Mouse (Mus musculus) bone marrow, adult 2 months (tissue): ENCODE results near the gene Cpa4. TPM values are rescaled to one million over a fixed set of nuclear protein-coding genes. Genes with fewer than 3 reads are reported as not detected.

Experiments
- H3K27ac ChIP-seq: fragments of 200-500 bp; 2 replicates; pipeline ENCODE4 v1.5.1; 2012; ENCODE audit warnings: low read depth, mild to moderate bottlenecking, control low read depth, inconsistent platforms, low read length; ENCODE audit not compliant: control insufficient read depth, poor library complexity, insufficient read depth
- H3K4me1 ChIP-seq: fragments of 200-500 bp; 2 replicates; pipeline ENCODE4 v1.6.1; 2011; ENCODE audit warnings: low read length; ENCODE audit not compliant: control insufficient read depth, insufficient read depth
- H3K4me3 ChIP-seq: fragments of 200-500 bp; replicated peaks from 2 replicates; pipeline ENCODE3; 2011; ENCODE audit warnings: mild to moderate bottlenecking, low read depth, low read length, control low read depth; ENCODE audit not compliant: control insufficient read depth
- CTCF ChIP-seq: fragments of 200-500 bp; IDR thresholded peaks from 2 replicates; pipeline ENCODE4 v1.5.1; 2011; ENCODE audit warnings: low read length, control low read depth; ENCODE audit not compliant: control insufficient read depth, insufficient read depth
- POLR2A ChIP-seq: fragments of 200-500 bp; IDR thresholded peaks from 2 replicates; pipeline ENCODE4 v1.6.1; 2011; ENCODE audit warnings: low read depth, mild to moderate bottlenecking, control low read depth, low read length, borderline replicate concordance; ENCODE audit not compliant: control insufficient read depth
- WGBS: fragments of 180-500 bp; shearing (Covaris S2); methylation state at CpG from one replicate; pipeline ENCODE4 v1.1.7; 2018; 5-methylcytosine and 5-hydroxymethylcytosine counted together
- polyA plus RNA-seq: library from polyadenylated mRNA; stranded (reverse); fragments of >200 nt; gene quantifications from 2 replicates; pipeline ENCODE4 v1.2.4, GENCODE M21; 2011; ENCODE audit warnings: low replicate concordance; ENCODE audit not compliant: missing spikeins, insufficient read depth, insufficient read length

Cpa4 gene
- polyA plus RNA-seq, 1 experiment: not detected

- no peaks in the 10 kb centered on the region; the same call in 1 of the 2 replicates for H3K4me1 ChIP-seq
- no peak for TF ChIP-seq CTCF
- TF ChIP-seq POLR2A: no peak
- WGBS: 51% methylated on average over 10 of the region's 10 CpGs
- no peak overlapping the region for H3K4me3 ChIP-seq
- no peak overlapping the region for H3K27ac ChIP-seq
These were observed 24.3 kb downstream of the Cpa4 start for GRCm38 (mm10) chr6:30592417-30592974.

GRCm38 (mm10) chr6:30594364-30594763 is 26.2 kb downstream of the Cpa4 start:
- H3K4me1 ChIP-seq: no peaks in the 10 kb centered on the region
- TF ChIP-seq POLR2A (no peak), CTCF (no peak)
- WGBS: 89% methylated on average over 7 of the region's 7 CpGs

GRCm38 (mm10) chr6:30596230-30596898 is 28.2 kb downstream of the Cpa4 start:
- WGBS: 85% methylated on average over 8 of the region's 8 CpGs
- no peaks in the 10 kb centered on the region for H3K4me1 ChIP-seq
- TF ChIP-seq CTCF: no peak
- TF ChIP-seq POLR2A: no peak
- no peak overlapping the region for H3K27ac ChIP-seq
- no peak overlapping the region for H3K4me3 ChIP-seq

More at GRCm38 (mm10) chr6:30594364-30594763, 26.2 kb downstream of the Cpa4 start:
- H3K4me3 ChIP-seq: no peak overlapping the region
- H3K27ac ChIP-seq: no peak overlapping the region

GRCm38 (mm10) chr6:30600033-30600432 is 31.9 kb downstream of the Cpa4 start:
- no peaks in the 10 kb centered on the region for H3K4me1 ChIP-seq
- H3K4me3 ChIP-seq: no peak overlapping the region
- TF ChIP-seq CTCF (no peak), POLR2A (no peak)
- no peak overlapping the region for H3K27ac ChIP-seq
- WGBS: 81% methylated on average over 3 of the region's 3 CpGs

GRCm38 (mm10) chr6:30600995-30601394 is 32.8 kb downstream of the Cpa4 start:
- no peaks in the 10 kb centered on the region for H3K4me1 ChIP-seq
- no peak overlapping the region for H3K27ac ChIP-seq
- TF ChIP-seq POLR2A (no peak), CTCF (no peak)
- no peak overlapping the region for H3K4me3 ChIP-seq
- 81% methylated on average over 1 of the region's 1 CpGs for WGBS

- H3K4me3 ChIP-seq: no peak overlapping the region
- TF ChIP-seq POLR2A: no peak
- TF ChIP-seq CTCF: no peak
- H3K27ac ChIP-seq: no peak overlapping the region
- 79% methylated on average over 7 of the region's 7 CpGs for WGBS
- no peaks in the 10 kb centered on the region for H3K4me1 ChIP-seq
These were observed 36.2 kb downstream of the Cpa4 start for GRCm38 (mm10) chr6:30604342-30604867.

- Histone ChIP-seq H3K4me3 (no peak overlapping the region), H3K4me1 (no peaks in the 10 kb centered on the region), H3K27ac (no peak overlapping the region)
- WGBS: 75% methylated on average over 4 of the region's 4 CpGs
- no peak for TF ChIP-seq CTCF
- no peak for TF ChIP-seq POLR2A
These were observed 36.9 kb downstream of the Cpa4 start for GRCm38 (mm10) chr6:30605111-30605510.

- no peak overlapping the region for H3K4me3 ChIP-seq
- H3K4me1 ChIP-seq: no peaks in the 10 kb centered on the region
- WGBS: 7% methylated on average over 5 of the region's 5 CpGs
- TF ChIP-seq CTCF (no peak), POLR2A (no peak)
- no peak overlapping the region for H3K27ac ChIP-seq
These were observed 37.5 kb downstream of the Cpa4 start for GRCm38 (mm10) chr6:30605672-30606071.

GRCm38 (mm10) chr6:30610710-30611109 is 42.5 kb downstream of the Cpa4 start, which contains the start of gene Cpa5:
TSS of gene Cpa5 (plus strand) at chr6:30611010.
- TF ChIP-seq POLR2A: no peak
- TF ChIP-seq CTCF: no peak
- H3K4me3 ChIP-seq: no peak within 1 kb of the TSS
- no peaks in the 10 kb centered on the region for H3K4me1 ChIP-seq
- WGBS: 90% methylated on average over 7 of the region's 7 CpGs
- H3K27ac ChIP-seq: no peak within 1 kb of the TSS
